Mouse (Mus musculus) kidney, embryonic 16.5 days (tissue): ENCODE data around the gene Slamf9. TPM values are rescaled to one million over a fixed set of nuclear protein-coding genes. Genes with fewer than 3 reads are reported as not detected.

Experiments
- ATAC-seq: fragments of 200-750 bp; cut with Nextera tagmentation; 2 replicates; pipeline ENCODE4 v1.8.0; 2017; ENCODE audit warnings: moderate TSS enrichment; ENCODE audit not compliant: low FRiP score, low TSS enrichment
- H3K27ac ChIP-seq: fragments of 300-500 bp; sonication (generic); 2 replicates; pipeline ENCODE4 v1.5.1; 2014; ENCODE audit warnings: low read length
- H3K27me3 ChIP-seq: fragments of 300-500 bp; sonication (generic); 2 replicates; pipeline ENCODE4 v1.6.1; 2014; ENCODE audit warnings: low read length, control low read depth, mixed read lengths; ENCODE audit not compliant: insufficient read depth
- H3K36me3 ChIP-seq: fragments of 300-500 bp; sonication (generic); 2 replicates; pipeline ENCODE4 v1.6.1; 2014; ENCODE audit warnings: low read length, control low read depth, mixed read lengths; ENCODE audit not compliant: insufficient read depth
- H3K4me1 ChIP-seq: fragments of 300-500 bp; sonication (generic); 2 replicates; pipeline ENCODE4 v1.6.1; 2014; ENCODE audit warnings: low read length, control low read depth, mixed read lengths; ENCODE audit not compliant: insufficient read depth
- H3K4me2 ChIP-seq: fragments of 300-500 bp; sonication (generic); replicated peaks from 2 replicates; pipeline ENCODE4 v1.6.1; 2014; ENCODE audit warnings: low read depth, low read length
- H3K4me3 ChIP-seq: fragments of 300-500 bp; sonication (generic); 2 replicates; pipeline ENCODE4 v1.5.1; 2014; ENCODE audit warnings: mild to moderate bottlenecking, low read length
- H3K9ac ChIP-seq: fragments of 300-500 bp; sonication (generic); replicated peaks from 2 replicates; pipeline ENCODE4 v1.6.1; 2014; ENCODE audit warnings: low read length
- H3K9me3 ChIP-seq: fragments of 300-500 bp; sonication (generic); 2 replicates; pipeline ENCODE4 v1.6.1; 2016; ENCODE audit warnings: low read length, control low read depth
- whole genome bisulfite sequencing: fragments of 180-500 bp; shearing (Covaris S2); extraction: QIAGEN DNeasy Blood & Tissue Kit; methylation state at CpG from one replicate; pipeline ENCODE4 v1.1.7; 2014; 5-methylcytosine and 5-hydroxymethylcytosine counted together
- polyA plus RNA-seq: library from polyadenylated mRNA; unstranded; fragments of >200 nt; fragmentation: Nextera tagmentation; extraction: Ambion mirVana; gene quantifications from 2 replicates; pipeline ENCODE4 v1.2.1, GENCODE M21; 2015

Slamf9 gene
- polyA plus RNA-seq, 1 experiment from 2014 or later = 1.7 TPM

DNA sequence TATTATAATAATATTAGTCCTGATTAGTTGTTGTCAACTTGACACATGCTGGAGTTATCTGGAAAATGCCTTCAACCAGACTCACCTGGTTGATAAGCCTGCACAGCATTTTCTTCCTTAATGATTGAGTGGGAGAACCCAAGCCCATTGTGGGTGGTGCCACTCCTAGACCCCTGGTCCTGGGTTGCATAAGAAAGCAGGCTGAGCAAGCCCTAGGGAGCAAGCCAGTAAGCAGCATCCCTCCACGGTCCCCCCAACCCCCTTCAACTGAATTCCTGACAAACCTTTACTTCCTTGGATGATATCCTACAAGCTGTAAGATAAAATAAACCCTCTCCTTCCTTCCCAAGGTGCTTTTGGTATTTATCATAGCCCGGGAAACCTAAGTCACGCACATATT, 18.0 kb upstream of the Slamf9 start:
- Histone ChIP-seq H3K4me3 (no peak overlapping the region), H3K9ac (no peak overlapping the region), H3K27me3 (no peaks in the 10 kb centered on the region), H3K4me1 (no peaks in the 10 kb centered on the region), H3K9me3 (no peaks in the 10 kb centered on the region), H3K27ac (no peak overlapping the region), H3K4me2 (no peak overlapping the region), H3K36me3 (no peaks in the 10 kb centered on the region)
- ATAC-seq = no peak
- 85% methylated on average over 3 of the region's 3 CpGs for WGBS

GRCm38 (mm10) chr1:172458041-172458440, 17.1 kb upstream of the Slamf9 start:
- no peak overlapping the region for H3K27ac ChIP-seq
- ATAC-seq = no peak
- H3K36me3 ChIP-seq = no peaks in the 10 kb centered on the region
- no peak overlapping the region for H3K4me2 ChIP-seq
- no peaks in the 10 kb centered on the region for H3K9me3 ChIP-seq
- no peaks in the 10 kb centered on the region for H3K4me1 ChIP-seq
- H3K9ac ChIP-seq = no peak overlapping the region
- H3K27me3 ChIP-seq = no peaks in the 10 kb centered on the region
- no peak overlapping the region for H3K4me3 ChIP-seq
- WGBS = 85% methylated on average over 3 of the region's 3 CpGs

DNA sequence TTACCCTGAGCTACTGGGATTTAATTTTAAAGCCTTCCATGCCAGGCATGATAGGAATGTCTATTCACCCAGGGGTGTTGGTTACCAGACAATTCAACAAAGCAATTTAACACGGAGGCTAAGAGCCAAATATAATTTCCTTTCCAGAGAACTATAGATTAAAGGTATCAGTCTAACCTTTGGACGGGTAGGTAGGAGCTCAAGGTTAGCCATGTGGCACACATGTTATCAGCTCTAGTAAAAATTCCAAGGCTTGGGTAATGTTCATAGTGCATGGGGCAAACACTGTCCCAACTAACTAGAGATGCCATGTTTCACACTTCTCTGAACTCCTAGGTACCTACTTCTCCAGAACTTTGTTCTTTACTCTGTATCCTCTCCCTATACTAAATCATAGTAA, 13.6 kb upstream of the Slamf9 start:
- WGBS = 62% methylated on average over 2 of the region's 2 CpGs
- no peak overlapping the region for H3K9ac ChIP-seq
- no peaks in the 10 kb centered on the region for H3K9me3 ChIP-seq
- H3K4me1 ChIP-seq = no peaks in the 10 kb centered on the region
- H3K4me3 ChIP-seq = no peak overlapping the region
- no peak overlapping the region for H3K4me2 ChIP-seq
- ATAC-seq = no peak
- no peaks in the 10 kb centered on the region for H3K27me3 ChIP-seq
- H3K36me3 ChIP-seq = no peaks in the 10 kb centered on the region
- no peak overlapping the region for H3K27ac ChIP-seq

DNA sequence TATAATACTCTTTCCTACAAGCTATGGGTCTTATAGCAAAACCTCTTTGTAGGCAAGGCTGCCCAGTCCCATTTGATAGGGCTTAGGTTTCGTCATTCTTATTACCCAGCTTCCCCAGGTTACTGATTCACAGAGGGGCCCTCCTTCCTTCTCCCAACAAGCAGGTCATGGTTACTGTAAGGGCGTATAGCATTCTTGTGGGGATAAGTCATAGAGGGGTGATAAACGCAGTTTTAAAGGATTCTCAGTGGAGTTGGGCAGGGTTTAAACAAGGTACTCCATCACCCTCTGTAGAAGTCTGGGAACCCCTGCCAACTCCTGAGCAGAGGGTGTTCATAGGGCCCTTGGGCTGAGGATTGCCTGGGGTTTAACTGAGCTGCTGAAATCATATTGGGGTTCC, 12.6 kb upstream of the Slamf9 start:
- Histone ChIP-seq H3K27ac (no peak overlapping the region), H3K9me3 (no peaks in the 10 kb centered on the region), H3K36me3 (no peaks in the 10 kb centered on the region), H3K9ac (no peak overlapping the region), H3K4me1 (no peaks in the 10 kb centered on the region), H3K27me3 (no peaks in the 10 kb centered on the region), H3K4me3 (no peak overlapping the region), H3K4me2 (no peak overlapping the region)
- ATAC-seq = no peak
- WGBS = 67% methylated on average over 3 of the region's 3 CpGs

DNA sequence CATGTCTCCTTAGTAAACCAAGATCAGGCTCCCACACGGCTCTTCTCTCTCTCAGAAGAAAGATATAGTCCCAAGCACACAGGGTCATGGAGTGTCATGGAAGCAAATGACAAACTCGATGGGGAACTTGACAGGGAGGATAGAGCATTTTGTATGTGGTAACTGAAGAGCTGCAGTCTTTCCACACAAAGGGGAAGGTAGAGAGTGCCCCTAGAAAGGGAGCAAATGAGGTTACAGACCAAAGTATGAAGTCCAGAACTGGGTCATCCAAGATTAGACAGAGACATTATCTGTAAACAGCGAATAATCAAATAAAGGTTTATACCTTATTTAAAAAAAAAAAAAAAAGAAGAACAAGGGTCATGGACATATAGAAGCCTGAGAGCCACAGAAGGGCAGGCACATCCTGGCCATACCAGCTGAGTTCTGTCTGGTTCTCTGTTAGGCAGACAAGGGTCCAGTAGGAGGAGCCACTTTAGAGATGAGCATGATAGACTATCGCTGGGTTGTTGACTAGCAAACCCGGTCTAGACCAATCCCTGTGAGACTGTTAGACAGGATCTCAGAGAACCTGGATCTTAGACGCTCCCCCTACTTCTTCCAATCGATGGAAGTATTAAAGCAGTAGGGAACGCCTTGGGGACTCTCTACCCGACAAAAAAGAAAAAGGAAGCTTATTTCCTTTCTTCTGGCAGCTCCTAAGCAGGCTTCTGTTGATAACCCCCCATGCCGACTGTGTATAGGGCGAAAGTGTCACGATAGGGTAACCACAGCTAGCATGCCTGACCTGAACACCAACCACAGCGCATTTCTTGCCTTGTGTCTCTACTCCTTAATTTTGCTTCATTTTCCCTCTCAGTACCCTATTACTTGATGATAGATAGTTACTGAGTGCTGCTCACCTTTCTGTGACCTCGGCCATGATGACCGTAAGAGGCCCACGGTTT, 11.5 kb upstream of the Slamf9 start:
- 78% methylated on average over 16 of the region's 16 CpGs for WGBS
- H3K4me2 ChIP-seq = no peak overlapping the region
- no peak overlapping the region for H3K27ac ChIP-seq
- ATAC-seq = no peak
- no peaks in the 10 kb centered on the region for H3K36me3 ChIP-seq
- H3K27me3 ChIP-seq = no peaks in the 10 kb centered on the region
- no peaks in the 10 kb centered on the region for H3K9me3 ChIP-seq
- no peaks in the 10 kb centered on the region for H3K4me1 ChIP-seq
- no peak overlapping the region for H3K4me3 ChIP-seq
- H3K9ac ChIP-seq = no peak overlapping the region

GRCm38 (mm10) chr1:172468301-172468877, 6.8 kb upstream of the Slamf9 start:
- H3K4me2 ChIP-seq = no peak overlapping the region
- H3K27me3 ChIP-seq = no peaks in the 10 kb centered on the region
- 84% methylated on average over 11 of the region's 11 CpGs for WGBS
- peaks cover 9% of the 10 kb centered on the region; the same call in 1 of the 2 replicates for H3K4me1 ChIP-seq
- no peaks in the 10 kb centered on the region for H3K36me3 ChIP-seq
- H3K27ac ChIP-seq = no peak overlapping the region
- no peaks in the 10 kb centered on the region; the same call in 1 of the 2 replicates for H3K9me3 ChIP-seq
- H3K4me3 ChIP-seq = no peak overlapping the region
- no peak overlapping the region for H3K9ac ChIP-seq
- ATAC-seq = no peak

DNA sequence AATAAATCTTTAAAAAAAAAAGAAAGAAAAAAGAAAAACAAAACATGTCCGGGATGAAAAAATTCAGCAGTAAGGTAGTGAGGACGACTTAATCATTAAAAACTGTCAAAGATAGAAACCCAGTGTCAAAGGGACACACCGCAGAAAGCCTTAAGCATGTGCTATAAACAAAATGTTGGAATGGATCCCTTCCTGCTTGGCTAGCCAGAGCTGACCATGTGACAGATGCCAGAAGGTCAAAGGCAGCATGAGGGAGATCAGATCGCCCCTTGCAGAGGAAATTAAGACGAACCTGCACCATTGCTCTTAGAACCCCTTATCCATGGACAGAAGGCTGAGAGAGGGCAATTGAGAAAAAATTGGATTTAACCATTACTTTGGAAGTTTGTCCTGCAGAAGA, 5.8 kb upstream of the Slamf9 start:
- Histone ChIP-seq H3K36me3 (no peaks in the 10 kb centered on the region), H3K27me3 (no peaks in the 10 kb centered on the region), H3K9me3 (no peaks in the 10 kb centered on the region; the same call in 1 of the 2 replicates), H3K4me1 (peaks cover 9% of the 10 kb centered on the region; the same call in 1 of the 2 replicates), H3K9ac (no peak overlapping the region), H3K4me2 (no peak overlapping the region), H3K4me3 (no peak overlapping the region), H3K27ac (no peak overlapping the region)
- ATAC-seq = peak; percentile 57; the same call in 1 of the 2 replicates
- WGBS = 32% methylated on average over 5 of the region's 5 CpGs

GRCm38 (mm10) chr1:172469810-172470448, 5.2 kb upstream of the Slamf9 start:
- 45% methylated on average over 8 of the region's 8 CpGs for WGBS
- Histone ChIP-seq H3K27ac (no peak overlapping the region), H3K27me3 (no peaks in the 10 kb centered on the region)

DNA sequence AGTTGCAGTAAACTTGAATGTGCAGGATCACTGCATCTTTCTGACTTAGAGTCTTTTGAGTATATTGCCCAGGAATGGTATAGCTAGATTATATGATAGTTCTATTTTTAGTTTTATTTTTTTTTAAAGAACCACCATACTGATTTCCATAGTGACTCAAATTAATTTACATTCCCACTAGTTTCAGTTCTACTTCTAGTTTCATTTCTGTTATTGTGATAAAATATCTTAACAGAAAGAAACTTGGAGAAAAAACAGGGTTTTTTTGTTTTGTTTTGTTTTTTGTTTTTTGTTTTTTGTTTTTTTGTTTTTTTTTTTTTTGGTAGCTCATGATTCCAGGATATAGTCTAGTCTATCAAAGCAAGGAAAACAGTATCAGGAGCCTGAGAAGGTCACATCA, 2.2 kb upstream of the Slamf9 start:
- no peaks in the 10 kb centered on the region for H3K27me3 ChIP-seq
- no peaks in the 10 kb centered on the region for H3K36me3 ChIP-seq
- ATAC-seq = no peak
- no peak overlapping the region for H3K4me3 ChIP-seq
- no peak overlapping the region for H3K4me2 ChIP-seq
- no peak overlapping the region for H3K9ac ChIP-seq
- H3K9me3 ChIP-seq = no peaks in the 10 kb centered on the region; the same call in 1 of the 2 replicates
- H3K4me1 ChIP-seq = peaks cover 11% of the 10 kb centered on the region; the same call in 1 of the 2 replicates
- no peak overlapping the region for H3K27ac ChIP-seq

More at GRCm38 (mm10) chr1:172469810-172470448, 5.2 kb upstream of the Slamf9 start:
- Histone ChIP-seq H3K36me3 (no peaks in the 10 kb centered on the region), H3K9me3 (no peaks in the 10 kb centered on the region; the same call in 1 of the 2 replicates), H3K4me2 (no peak overlapping the region), H3K4me1 (peaks cover 9% of the 10 kb centered on the region; the same call in 1 of the 2 replicates), H3K9ac (no peak overlapping the region), H3K4me3 (no peak overlapping the region)
- ATAC-seq = peak; percentile 42; the same call in 1 of the 2 replicates
